Mouse (Mus musculus) testis, adult 10 weeks (tissue): ENCODE data around the gene Zc3h18. TPM values are rescaled to one million over a fixed set of nuclear protein-coding genes. Genes with fewer than 3 reads are reported as not detected.

Experiments used
- polyA plus RNA-seq: library from polyadenylated mRNA; stranded (reverse); fragments of 350-450 nt; fragmentation: Illumina TruSeq; extraction: RNeasy Lipid Tissue Mini Kit (QIAGEN cat#74804); gene quantifications from one replicate; pipeline ENCODE4 v1.2.3, GENCODE M21; 2014; ENCODE audit warnings: low read depth, low replicate concordance

Zc3h18 gene
- 10.9 TPM for polyA plus RNA-seq

GRCm38 (mm10) chr8:122376365-122377231 is at the start of gene Zc3h18:
TSS of gene Zc3h18 (plus strand) at chr8:122376609.

GRCm38 (mm10) chr8:122360696-122361416 is 15.6 kb upstream of the Zc3h18 start, which contains the start of gene Trhr2:
TSS of gene Trhr2 (minus strand) at chr8:122360746.

GRCm38 (mm10) chr8:122421376-122422070 is 45.1 kb downstream of the Zc3h18 start, which contains the start of gene Il17c:
TSS of gene Il17c (plus strand) at chr8:122422020.

GRCm38 (mm10) chr8:122432443-122433268 is 56.2 kb downstream of the Zc3h18 start, which contains the start of gene Cyba:
TSS of gene Cyba (minus strand) at chr8:122432930.

GRCm38 (mm10) chr8:122443262-122444006 is 67.0 kb downstream of the Zc3h18 start, which contains the start of gene Mvd:
TSS of gene Mvd (minus strand) at chr8:122443422.

GRCm38 (mm10) chr8:122460524-122461472 is 84.4 kb downstream of the Zc3h18 start, which contains the start of gene Snai3:
TSS of gene Snai3 (minus strand) at chr8:122460733.

Other genes starting within 250 kb of the Zc3h18 start
- not detected for gene Zfpm1, start 94.5 kb upstream of the Zc3h18 start, polyA plus RNA-seq
- not detected for gene Trhr2, start 15.9 kb upstream of the Zc3h18 start, polyA plus RNA-seq
- not detected for gene Il17c, start 45.4 kb downstream of the Zc3h18 start, polyA plus RNA-seq
- gene Cyba, start 56.3 kb downstream of the Zc3h18 start, polyA plus RNA-seq: not detected
- not detected for gene Mvd, start 66.8 kb downstream of the Zc3h18 start, polyA plus RNA-seq
- 0.17 TPM for gene Snai3, start 84.1 kb downstream of the Zc3h18 start, polyA plus RNA-seq
- 26.4 TPM for gene Rnf166, start 99.5 kb downstream of the Zc3h18 start, polyA plus RNA-seq
- 0.27 TPM for gene Ctu2, start 99.5 kb downstream of the Zc3h18 start, polyA plus RNA-seq
- gene Piezo1, start 174.7 kb downstream of the Zc3h18 start, polyA plus RNA-seq: 0.50 TPM
- 0.59 TPM for gene Cdt1, start 191.4 kb downstream of the Zc3h18 start, polyA plus RNA-seq
- gene Aprt, start 200.3 kb downstream of the Zc3h18 start, polyA plus RNA-seq: 4.8 TPM
- gene Galns, start 234.9 kb downstream of the Zc3h18 start, polyA plus RNA-seq: 0.53 TPM
- gene Trappc2l, start 235.0 kb downstream of the Zc3h18 start, polyA plus RNA-seq: 10.4 TPM
- not detected for gene Pabpn1l, start 246.1 kb downstream of the Zc3h18 start, polyA plus RNA-seq